Mouse (Mus musculus) intestine, postnatal 0 days (tissue): ENCODE data around the gene Btbd35f19. TPM values are rescaled to one million over a fixed set of nuclear protein-coding genes. Genes with fewer than 3 reads are reported as not detected.
"Not testable (repeated sequence)": the region's sequence is repeated elsewhere in the genome, so short reads cannot be mapped to it uniquely, and the experiment has no call there.

Source experiments
- ATAC-seq: fragments of 200-750 bp; cut with Nextera tagmentation; 2 replicates; pipeline ENCODE4 v1.8.0; 2017; ENCODE audit warnings: mild to moderate bottlenecking, moderate TSS enrichment, moderate library complexity
- H3K27ac ChIP-seq: fragments of 300-500 bp; sonication (generic); 2 replicates; pipeline ENCODE4 v1.5.1; 2014; ENCODE audit warnings: mild to moderate bottlenecking, low read depth, low read length, moderate library complexity
- H3K27me3 ChIP-seq: fragments of 300-500 bp; sonication (generic); replicated peaks from 2 replicates; pipeline ENCODE4 v1.6.1; 2014; ENCODE audit warnings: low read length, mixed read lengths; ENCODE audit not compliant: control insufficient read depth, insufficient read depth
- H3K36me3 ChIP-seq: fragments of 300-500 bp; sonication (generic); 2 replicates; pipeline ENCODE4 v1.6.1; 2014; ENCODE audit warnings: mild to moderate bottlenecking, moderate library complexity; ENCODE audit not compliant: control insufficient read depth, insufficient read depth
- H3K4me1 ChIP-seq: fragments of 300-500 bp; sonication (generic); replicated peaks from 2 replicates; pipeline ENCODE4 v1.6.1; 2014; ENCODE audit warnings: antibody characterized with exemption, low read length, mixed read lengths; ENCODE audit not compliant: control insufficient read depth, insufficient read depth
- H3K4me2 ChIP-seq: fragments of 300-500 bp; sonication (generic); replicated peaks from 2 replicates; pipeline ENCODE4 v1.6.1; 2014; ENCODE audit warnings: low read depth, mild to moderate bottlenecking, moderate library complexity
- H3K4me3 ChIP-seq: fragments of 300-500 bp; sonication (generic); 2 replicates; pipeline ENCODE4 v1.5.1; 2014; ENCODE audit warnings: low read depth, low read length
- H3K9ac ChIP-seq: fragments of 300-500 bp; sonication (generic); 2 replicates; pipeline ENCODE4 v1.6.1; 2014; ENCODE audit warnings: mild to moderate bottlenecking, low read depth, low read length
- H3K9me3 ChIP-seq: fragments of 300-500 bp; sonication (generic); 2 replicates; pipeline ENCODE4 v1.6.1; 2016; ENCODE audit warnings: mixed run types; ENCODE audit not compliant: control insufficient read depth
- WGBS: fragments of 180-500 bp; shearing (Covaris S2); extraction: QIAGEN DNeasy Blood & Tissue Kit; methylation state at CpG from one replicate; pipeline ENCODE4 v1.1.7; 2014; 5-methylcytosine and 5-hydroxymethylcytosine counted together
- polyA plus RNA-seq: library from polyadenylated mRNA; unstranded; fragments of >200 nt; fragmentation: Nextera tagmentation; extraction: Ambion mirVana; gene quantifications from 2 replicates; pipeline ENCODE4 v1.2.1, GENCODE M21; 2015

Btbd35f19 gene
- not detected in 2 replicates for polyA plus RNA-seq

- not testable (repeated sequence) for H3K9ac ChIP-seq, H3K4me1 ChIP-seq, H3K27ac ChIP-seq, H3K4me3 ChIP-seq, H3K27me3 ChIP-seq, ATAC-seq, H3K4me2 ChIP-seq, H3K36me3 ChIP-seq, H3K9me3 ChIP-seq
- WGBS = no CpG with 5 or more reads among the region's 4 CpGs
These were observed at the start of gene Btbd35f19 for GRCm38 (mm10) chrX:31383818-31384217. Btbd35f19 (minus strand) TSS chrX:31383918.

DNA sequence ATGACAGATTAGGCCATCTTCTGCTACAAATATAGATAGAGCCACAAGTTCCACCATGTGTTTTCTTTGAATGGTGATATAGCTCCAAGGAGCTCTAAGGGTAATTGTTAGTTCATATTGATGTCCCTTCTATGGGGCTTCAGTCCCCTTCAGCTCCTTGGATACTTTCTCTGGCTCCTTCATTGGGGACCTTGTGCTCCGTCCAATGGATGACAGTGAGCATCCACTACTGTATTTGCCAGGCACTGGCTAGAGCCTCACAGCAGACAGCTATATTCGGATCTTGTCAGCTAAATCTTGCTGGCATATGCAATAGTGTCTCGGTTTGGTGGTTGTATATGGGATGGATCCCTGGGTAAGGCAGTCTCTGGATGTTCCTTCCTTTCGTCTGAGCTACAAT, 41.8 kb downstream of the Btbd35f19 start:
- H3K4me1 ChIP-seq, H3K4me2 ChIP-seq, H3K27me3 ChIP-seq, H3K36me3 ChIP-seq, H3K27ac ChIP-seq, H3K9me3 ChIP-seq, H3K9ac ChIP-seq, H3K4me3 ChIP-seq, ATAC-seq: not testable (repeated sequence)
- 75% methylated on average over 2 of the region's 4 CpGs for WGBS

- no CpG with 5 or more reads among the region's 4 CpGs for WGBS
- H3K4me1 ChIP-seq, H3K4me2 ChIP-seq, H3K27me3 ChIP-seq, H3K27ac ChIP-seq, H3K36me3 ChIP-seq, ATAC-seq, H3K9ac ChIP-seq, H3K9me3 ChIP-seq, H3K4me3 ChIP-seq: not testable (repeated sequence)
These were observed 47.6 kb downstream of the Btbd35f19 start, which contains the start of gene Btbd35f26 for GRCm38 (mm10) chrX:31336154-31336553. Btbd35f26 (plus strand) TSS chrX:31336454.

Other genes starting within 250 kb of the Btbd35f19 start
- not detected in 2 replicates for gene Spin2f, start 130.0 kb downstream of the Btbd35f19 start, polyA plus RNA-seq
- not detected in 2 replicates for gene Btbd35f26, start 47.5 kb downstream of the Btbd35f19 start, polyA plus RNA-seq
- gene Gm21883, start 190.4 kb upstream of the Btbd35f19 start, polyA plus RNA-seq = not detected in 2 replicates
- not detected in 2 replicates for gene Spin2e, start 235.0 kb upstream of the Btbd35f19 start, polyA plus RNA-seq